Mouse (Mus musculus): ENCODE data around the gene Slbp.

DNA sequence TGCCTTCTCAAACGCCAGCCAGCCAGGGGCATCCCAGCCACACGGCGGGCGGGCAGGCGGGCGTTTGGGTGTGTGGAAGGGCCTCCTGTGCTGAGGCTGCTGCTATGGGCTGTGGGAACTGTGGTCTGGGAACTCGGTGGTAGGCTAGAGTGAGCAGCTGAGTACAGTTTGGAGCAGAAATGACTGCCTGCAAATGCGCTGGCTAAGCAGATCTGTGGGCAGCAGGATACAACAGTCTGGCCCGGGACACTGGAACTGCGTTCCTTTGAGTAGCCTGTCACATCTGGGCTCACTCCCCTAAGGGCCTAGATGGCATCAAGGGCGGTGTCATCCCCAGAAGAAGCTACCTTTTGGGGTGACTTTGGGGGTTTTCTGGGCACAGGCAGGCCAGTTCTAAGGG is 49.5 kb upstream of the Slbp start:
- TF ChIP-seq POLR2A (IDR thresholded peaks at IDR 0.05; ENCODE audit: extremely low read depth, insufficient read depth, low read length), result no peak
- no peak for TF ChIP-seq CTCF (IDR thresholded peaks at IDR 0.05; ENCODE audit: low read depth, low read length)

Measured in liver, adult 2 months (tissue).